Mouse (Mus musculus) liver, embryonic 15.5 days (tissue): Measurements from ENCODE around the gene Exoc3. TPM values are rescaled to one million over a fixed set of nuclear protein-coding genes. Genes with fewer than 3 reads are reported as not detected.

Source experiments
- ATAC-seq: fragments of 200-750 bp; cut with Nextera tagmentation; 2 replicates; pipeline ENCODE4 v1.8.0; 2017; ENCODE audit warnings: moderate number of reproducible peaks, mild to moderate bottlenecking, moderate library complexity; ENCODE audit not compliant: insufficient read depth
- H3K27ac ChIP-seq: fragments of 300-500 bp; sonication (generic); replicated peaks from 2 replicates; pipeline ENCODE4 v1.5.1; 2015; ENCODE audit warnings: mild to moderate bottlenecking, inconsistent platforms
- H3K27me3 ChIP-seq: fragments of 300-500 bp; sonication (generic); 2 replicates; pipeline ENCODE4 v1.6.1; 2015; ENCODE audit warnings: mild to moderate bottlenecking, inconsistent platforms
- H3K36me3 ChIP-seq: fragments of 300-500 bp; sonication (generic); replicated peaks from 2 replicates; pipeline ENCODE4 v1.6.1; 2015; ENCODE audit warnings: moderate library complexity, mild to moderate bottlenecking, inconsistent platforms
- H3K4me1 ChIP-seq: fragments of 300-500 bp; sonication (generic); replicated peaks from 2 replicates; pipeline ENCODE4 v1.6.1; 2015; ENCODE audit warnings: inconsistent platforms
- H3K4me2 ChIP-seq: fragments of 300-500 bp; sonication (generic); 2 replicates; pipeline ENCODE4 v1.6.1; 2015; ENCODE audit warnings: moderate library complexity, mild to moderate bottlenecking, inconsistent platforms
- H3K4me3 ChIP-seq: fragments of 300-500 bp; sonication (generic); replicated peaks from 2 replicates; pipeline ENCODE4 v1.5.1; 2015; ENCODE audit warnings: mild to moderate bottlenecking, inconsistent platforms
- H3K9ac ChIP-seq: fragments of 300-500 bp; sonication (generic); 2 replicates; pipeline ENCODE4 v1.6.1; 2015; ENCODE audit warnings: moderate library complexity, mild to moderate bottlenecking, inconsistent platforms
- H3K9me3 ChIP-seq: fragments of 300-500 bp; sonication (generic); replicated peaks from 2 replicates; pipeline ENCODE4 v1.6.1; 2016; ENCODE audit warnings: inconsistent platforms
- WGBS: fragments of 180-500 bp; shearing (Covaris S2); methylation state at CpG from one replicate; pipeline ENCODE4 v1.1.7; 2015; ENCODE audit warnings: mixed read lengths; ENCODE audit not compliant: insufficient replicate concordance; 5-methylcytosine and 5-hydroxymethylcytosine counted together
- polyA plus RNA-seq: library from polyadenylated mRNA; unstranded; fragments of >200 nt; fragmentation: Nextera tagmentation; extraction: Ambion mirVana; gene quantifications from 2 replicates; pipeline ENCODE4 v1.2.1, GENCODE M21; 2015

Gene Exoc3
- polyA plus RNA-seq, 1 experiment from 2014 or later, result 23.7 TPM

- 75% methylated on average over 5 of the region's 5 CpGs for WGBS
- H3K36me3 ChIP-seq, result peaks cover 52% of the 10 kb centered on the region
- H3K4me3 ChIP-seq, result no peak overlapping the region
- H3K27ac ChIP-seq, result no peak overlapping the region
- no peaks in the 10 kb centered on the region for H3K27me3 ChIP-seq
- ATAC-seq, result no peak
- no peak overlapping the region for H3K9ac ChIP-seq
- no peaks in the 10 kb centered on the region for H3K9me3 ChIP-seq
- no peak overlapping the region for H3K4me2 ChIP-seq
- peaks cover 2% of the 10 kb centered on the region for H3K4me1 ChIP-seq
These were observed 36.5 kb downstream of the Exoc3 start for GRCm38 (mm10) chr13:74172036-74172435.

GRCm38 (mm10) chr13:74169446-74170164 lies 38.9 kb downstream of the Exoc3 start:
- Histone ChIP-seq H3K9ac (no peak overlapping the region), H3K36me3 (peaks cover 40% of the 10 kb centered on the region), H3K4me3 (no peak overlapping the region), H3K9me3 (no peaks in the 10 kb centered on the region), H3K27me3 (no peaks in the 10 kb centered on the region), H3K4me1 (peaks cover 13% of the 10 kb centered on the region), H3K4me2 (no peak overlapping the region), H3K27ac (no peak overlapping the region)
- ATAC-seq, result no peak
- 72% methylated on average over 10 of the region's 10 CpGs for WGBS

GRCm38 (mm10) chr13:74167492-74167891 lies 41.0 kb downstream of the Exoc3 start:
- no peak overlapping the region for H3K27ac ChIP-seq
- H3K9me3 ChIP-seq, result no peaks in the 10 kb centered on the region
- H3K4me3 ChIP-seq, result no peak overlapping the region
- H3K4me1 ChIP-seq, result peaks cover 13% of the 10 kb centered on the region
- no peak overlapping the region for H3K4me2 ChIP-seq
- no peak overlapping the region for H3K9ac ChIP-seq
- WGBS, result 58% methylated on average over 2 of the region's 2 CpGs
- no peaks in the 10 kb centered on the region for H3K27me3 ChIP-seq
- H3K36me3 ChIP-seq, result peaks cover 19% of the 10 kb centered on the region
- ATAC-seq, result no peak

GRCm38 (mm10) chr13:74167057-74167413 lies 41.5 kb downstream of the Exoc3 start:
- Histone ChIP-seq H3K9me3 (no peaks in the 10 kb centered on the region), H3K9ac (peak overlapping the region; percentile 27; the same call in 1 of the 2 replicates), H3K4me2 (peak overlapping the region; percentile 73), H3K4me1 (peaks cover 13% of the 10 kb centered on the region), H3K36me3 (peaks cover 16% of the 10 kb centered on the region), H3K27me3 (no peaks in the 10 kb centered on the region), H3K27ac (no peak overlapping the region), H3K4me3 (peak overlapping the region; percentile 54)
- ATAC-seq, result 0 out of 2 replicates have a peak, but pooled peaks have one; percentile 20
- WGBS, result 9% methylated on average over 9 of the region's 9 CpGs

GRCm38 (mm10) chr13:74166348-74167056 lies 42.0 kb downstream of the Exoc3 start:
- ATAC-seq, result peak; percentile 79
- H3K9ac ChIP-seq, result peak overlapping the region; percentile 27; the same call in 1 of the 2 replicates
- H3K4me3 ChIP-seq, result peak overlapping the region; percentile 54
- no peak overlapping the region for H3K27ac ChIP-seq
- H3K27me3 ChIP-seq, result no peaks in the 10 kb centered on the region
- H3K4me1 ChIP-seq, result peaks cover 13% of the 10 kb centered on the region
- no peaks in the 10 kb centered on the region for H3K9me3 ChIP-seq
- H3K4me2 ChIP-seq, result peak overlapping the region; percentile 73
- WGBS, result 6% methylated on average over 19 of the region's 19 CpGs
- H3K36me3 ChIP-seq, result peaks cover 10% of the 10 kb centered on the region

GRCm38 (mm10) chr13:74147327-74147726 lies 61.2 kb downstream of the Exoc3 start:
- Histone ChIP-seq H3K27ac (no peak overlapping the region), H3K9me3 (no peaks in the 10 kb centered on the region), H3K4me2 (no peak overlapping the region), H3K4me3 (no peak overlapping the region), H3K4me1 (peaks cover 12% of the 10 kb centered on the region; the same call in 1 of the 2 replicates), H3K27me3 (no peaks in the 10 kb centered on the region), H3K9ac (no peak overlapping the region), H3K36me3 (no peaks in the 10 kb centered on the region)
- ATAC-seq, result peak; percentile 70; the same call in 1 of the 2 replicates
- WGBS, result 47% methylated on average over 2 of the region's 2 CpGs

- Histone ChIP-seq H3K4me3 (no peak overlapping the region), H3K4me1 (peaks cover 12% of the 10 kb centered on the region; the same call in 1 of the 2 replicates), H3K27ac (no peak overlapping the region), H3K27me3 (no peaks in the 10 kb centered on the region), H3K4me2 (no peak overlapping the region), H3K36me3 (no peaks in the 10 kb centered on the region), H3K9ac (no peak overlapping the region), H3K9me3 (no peaks in the 10 kb centered on the region)
- no peak for ATAC-seq
- WGBS, result 70% methylated on average over 3 of the region's 3 CpGs
These were observed 62.4 kb downstream of the Exoc3 start for GRCm38 (mm10) chr13:74145983-74146622.

GRCm38 (mm10) chr13:74144120-74144884 lies 64.2 kb downstream of the Exoc3 start:
- Histone ChIP-seq H3K4me1 (peaks cover 12% of the 10 kb centered on the region; the same call in 1 of the 2 replicates), H3K27ac (no peak overlapping the region), H3K9me3 (no peaks in the 10 kb centered on the region), H3K36me3 (no peaks in the 10 kb centered on the region), H3K4me3 (no peak overlapping the region), H3K9ac (no peak overlapping the region), H3K27me3 (no peaks in the 10 kb centered on the region), H3K4me2 (no peak overlapping the region)
- WGBS, result 51% methylated on average over 7 of the region's 7 CpGs
- ATAC-seq, result no peak

- ATAC-seq, result no peak
- peaks cover 6% of the 10 kb centered on the region; the same call in 1 of the 2 replicates for H3K4me1 ChIP-seq
- 40% methylated on average over 3 of the region's 3 CpGs for WGBS
- no peak overlapping the region for H3K4me3 ChIP-seq
- no peak overlapping the region for H3K27ac ChIP-seq
- H3K4me2 ChIP-seq, result no peak overlapping the region
- H3K27me3 ChIP-seq, result no peaks in the 10 kb centered on the region
- H3K9ac ChIP-seq, result no peak overlapping the region
- H3K36me3 ChIP-seq, result no peaks in the 10 kb centered on the region
- no peaks in the 10 kb centered on the region for H3K9me3 ChIP-seq
These were observed 65.2 kb downstream of the Exoc3 start for GRCm38 (mm10) chr13:74143282-74143681.

- Histone ChIP-seq H3K4me3 (no peak overlapping the region), H3K27me3 (no peaks in the 10 kb centered on the region), H3K36me3 (no peaks in the 10 kb centered on the region), H3K9ac (no peak overlapping the region), H3K9me3 (no peaks in the 10 kb centered on the region), H3K4me1 (no peaks in the 10 kb centered on the region), H3K4me2 (no peak overlapping the region), H3K27ac (no peak overlapping the region)
- ATAC-seq, result no peak
- 63% methylated on average over 6 of the region's 6 CpGs for WGBS
These were observed 67.7 kb downstream of the Exoc3 start for GRCm38 (mm10) chr13:74140793-74141192.
